Mouse (Mus musculus): ENCODE measurements around the gene Stra6.

- TF ChIP-seq CTCF (IDR thresholded peaks at IDR 0.05; ENCODE audit: low read depth, low read length) (no peak), GATA1 (IDR thresholded peaks at IDR 0.05; ENCODE audit: borderline replicate concordance, low read length) (no peak), TAL1 (conservative IDR thresholded peaks at IDR 0.05; ENCODE audit: low read depth, low read length) (no peak), GATA2 (IDR thresholded peaks at IDR 0.05; ENCODE audit: borderline replicate concordance, low read depth, low read length) (no peak), POLR2AphosphoS5 (IDR thresholded peaks at IDR 0.05; ENCODE audit: insufficient replicate concordance, low read depth, low read length) (no peak)
Measured at GRCm38 (mm10) chr9:58130909-58131308, 67.3 kb downstream of the Stra6 start.

Data from G1E (cell line).